Mouse (Mus musculus): ENCODE measurements around the gene Abca3.

DNA sequence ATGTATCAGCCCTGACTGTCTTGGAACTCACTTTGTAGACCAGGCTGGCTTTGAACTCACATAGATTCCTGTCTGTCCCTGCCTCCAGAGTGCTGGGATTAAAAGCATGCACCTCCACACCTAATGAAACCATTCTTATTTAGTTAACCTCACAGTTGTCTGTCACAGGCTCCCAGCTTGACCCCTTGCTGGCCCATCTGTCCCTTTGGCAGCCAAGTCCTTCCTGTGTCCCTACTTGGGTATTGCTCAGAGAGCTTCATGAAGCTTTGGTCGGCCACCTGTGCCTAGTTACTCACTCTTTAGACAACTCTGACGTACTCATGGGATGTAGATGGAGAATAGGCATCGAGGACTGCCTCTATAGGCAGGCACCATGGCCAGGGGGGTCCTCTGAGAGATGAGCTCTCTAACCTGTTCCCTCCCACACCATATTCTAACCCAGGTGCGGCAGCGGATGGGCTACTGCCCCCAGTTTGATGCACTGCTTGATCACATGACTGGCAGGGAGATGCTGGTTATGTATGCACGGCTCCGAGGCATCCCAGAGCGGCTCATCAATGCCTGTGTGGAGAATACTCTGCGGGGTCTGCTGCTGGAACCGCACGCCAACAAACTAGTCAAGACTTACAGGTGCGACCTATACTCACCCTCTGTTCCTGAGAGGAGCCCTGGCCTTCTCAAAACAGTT is 55.5 kb downstream of the Abca3 start:
- no peak for TF ChIP-seq CTCF (IDR thresholded peaks at IDR 0.05; ENCODE audit: extremely low read depth, insufficient read depth, low read length)
- no peak for TF ChIP-seq POLR2A (IDR thresholded peaks at IDR 0.05; ENCODE audit: extremely low read depth, insufficient read depth, low read length)
